Mouse (Mus musculus) lung, embryonic 15.5 days (tissue): Measurements from ENCODE around the gene Ell. TPM values are rescaled to one million over a fixed set of nuclear protein-coding genes. Genes with fewer than 3 reads are reported as not detected.

ENCODE experiments used
- ATAC-seq: fragments of 200-750 bp; cut with Nextera tagmentation; 2 replicates; pipeline ENCODE4 v1.8.0; 2017; ENCODE audit warnings: moderate number of reproducible peaks, borderline replicate concordance; ENCODE audit not compliant: low FRiP score, low TSS enrichment; ENCODE audit errors: extremely low read depth
- H3K27ac ChIP-seq: fragments of 300-500 bp; sonication (generic); 2 replicates; pipeline ENCODE4 v1.5.1; 2015; ENCODE audit warnings: moderate library complexity, mild to moderate bottlenecking, inconsistent platforms
- H3K27me3 ChIP-seq: fragments of 300-500 bp; sonication (generic); 2 replicates; pipeline ENCODE4 v1.6.1; 2015; ENCODE audit warnings: inconsistent platforms
- H3K36me3 ChIP-seq: fragments of 300-500 bp; sonication (generic); 2 replicates; pipeline ENCODE4 v1.6.1; 2015; ENCODE audit warnings: inconsistent platforms
- H3K4me1 ChIP-seq: fragments of 300-500 bp; sonication (generic); 2 replicates; pipeline ENCODE4 v1.6.1; 2015; ENCODE audit warnings: inconsistent platforms
- H3K4me2 ChIP-seq: fragments of 300-500 bp; sonication (generic); 2 replicates; pipeline ENCODE4 v1.6.1; 2015; ENCODE audit warnings: inconsistent platforms, mild to moderate bottlenecking, moderate library complexity
- H3K4me3 ChIP-seq: fragments of 300-500 bp; sonication (generic); 2 replicates; pipeline ENCODE4 v1.5.1; 2015; ENCODE audit warnings: mild to moderate bottlenecking, inconsistent platforms
- H3K9ac ChIP-seq: fragments of 300-500 bp; sonication (generic); 2 replicates; pipeline ENCODE4 v1.6.1; 2015; ENCODE audit warnings: inconsistent platforms
- H3K9me3 ChIP-seq: fragments of 300-500 bp; sonication (generic); 2 replicates; pipeline ENCODE4 v1.6.1; 2016; ENCODE audit warnings: inconsistent platforms
- WGBS: fragments of 180-500 bp; shearing (Covaris S2); methylation state at CpG from one replicate; pipeline ENCODE4 v1.1.7; 2015; 5-methylcytosine and 5-hydroxymethylcytosine counted together
- polyA plus RNA-seq: library from polyadenylated mRNA; unstranded; fragments of >200 nt; fragmentation: Nextera tagmentation; extraction: Ambion mirVana; gene quantifications from 2 replicates; pipeline ENCODE4 v1.2.1, GENCODE M21; 2015

The Ell gene
- polyA plus RNA-seq, 1 experiment from 2014 or later, result 17.5 TPM

DNA sequence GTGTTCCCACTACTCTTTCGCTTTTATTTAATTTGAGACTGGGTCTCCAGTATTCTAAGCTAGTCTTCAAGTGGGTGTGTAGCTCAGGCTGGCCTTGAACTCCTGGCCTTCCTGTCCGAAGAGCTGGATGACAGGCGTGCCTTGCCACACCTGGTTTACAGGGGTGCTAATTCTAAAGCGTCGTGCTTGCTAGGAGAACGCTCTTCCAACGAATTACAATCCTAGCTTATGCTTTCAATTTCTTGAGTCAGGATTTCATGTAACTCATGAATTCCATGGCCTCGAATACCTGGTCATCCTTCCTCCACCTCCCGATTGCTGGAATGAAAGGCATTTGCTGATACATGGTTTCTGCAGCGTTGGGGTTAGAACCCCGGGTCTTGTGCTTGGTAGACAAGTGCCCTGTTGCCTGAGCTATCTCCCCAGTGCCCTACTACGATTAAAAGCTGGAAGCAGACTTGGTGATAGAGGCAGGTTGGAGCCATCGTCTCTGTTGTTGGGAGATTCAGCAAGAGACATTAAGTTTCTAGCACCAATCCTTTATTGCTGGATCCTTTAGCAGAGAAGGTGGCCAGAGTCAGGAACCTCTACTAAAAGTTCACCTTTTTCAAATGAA, 11.0 kb upstream of the Ell start:
- no peaks in the 10 kb centered on the region for H3K9me3 ChIP-seq
- H3K4me3 ChIP-seq, result peak overlapping the region; percentile 88
- H3K4me1 ChIP-seq, result peaks cover 32% of the 10 kb centered on the region
- peak overlapping the region; percentile 89; the same call in 1 of the 2 replicates for H3K27ac ChIP-seq
- ATAC-seq, result no peak
- H3K4me2 ChIP-seq, result peak overlapping the region; percentile 75
- 20% methylated on average over 13 of the region's 13 CpGs for whole genome bisulfite sequencing
- H3K36me3 ChIP-seq, result peaks cover 39% of the 10 kb centered on the region
- no peaks in the 10 kb centered on the region for H3K27me3 ChIP-seq
- H3K9ac ChIP-seq, result peak overlapping the region; percentile 96

DNA sequence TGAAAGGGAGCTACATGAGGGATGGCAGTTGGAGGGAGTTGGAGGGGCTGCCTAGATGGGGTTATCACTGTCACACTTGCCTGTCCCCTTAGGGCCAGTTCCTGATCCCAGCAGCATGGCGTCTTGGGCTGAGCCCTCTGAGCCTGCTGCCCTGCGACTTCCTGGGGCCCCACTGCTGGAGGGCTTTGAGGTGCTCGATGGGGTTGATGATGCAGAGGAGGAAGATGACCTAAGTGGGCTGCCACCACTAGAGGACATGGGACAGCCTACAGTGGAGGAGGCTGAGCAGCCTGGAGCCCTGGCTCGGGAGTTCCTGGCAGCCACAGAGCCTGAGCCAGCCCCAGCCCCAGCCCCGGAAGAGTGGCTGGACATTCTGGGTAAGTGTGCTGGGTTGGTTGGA, 10.0 kb upstream of the Ell start:
- Histone ChIP-seq H3K27ac (no peak overlapping the region), H3K36me3 (peaks cover 48% of the 10 kb centered on the region), H3K4me1 (peaks cover 27% of the 10 kb centered on the region), H3K4me2 (no peak overlapping the region), H3K27me3 (no peaks in the 10 kb centered on the region), H3K9ac (no peak overlapping the region), H3K4me3 (no peak overlapping the region), H3K9me3 (no peaks in the 10 kb centered on the region)
- 78% methylated on average over 5 of the region's 5 CpGs for WGBS
- ATAC-seq, result no peak

DNA sequence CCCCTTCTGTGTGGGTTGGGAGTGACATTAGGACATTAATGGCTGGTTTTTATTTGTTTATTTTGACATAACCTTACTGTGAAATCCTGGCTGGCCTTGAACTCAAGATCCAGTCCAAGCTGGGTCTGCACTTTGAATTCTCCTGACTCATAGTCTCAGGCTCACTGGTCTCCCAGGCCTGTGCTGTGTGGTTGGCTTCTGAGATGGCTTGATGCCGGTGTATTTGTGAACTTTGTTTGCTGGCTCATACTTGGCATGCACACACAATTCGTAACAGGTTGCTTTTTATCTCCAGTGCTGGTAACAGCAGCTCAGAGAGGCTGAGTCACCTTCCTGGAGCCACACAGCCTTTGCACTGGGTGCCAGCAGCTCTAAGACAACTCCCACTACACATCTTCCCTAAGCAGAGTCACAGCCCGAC, 9.5 kb upstream of the Ell start:
- Histone ChIP-seq H3K4me2 (no peak overlapping the region), H3K9me3 (no peaks in the 10 kb centered on the region), H3K4me3 (no peak overlapping the region), H3K9ac (no peak overlapping the region), H3K36me3 (peaks cover 53% of the 10 kb centered on the region), H3K27ac (no peak overlapping the region), H3K27me3 (no peaks in the 10 kb centered on the region), H3K4me1 (peaks cover 27% of the 10 kb centered on the region)
- WGBS, result 91% methylated on average over 3 of the region's 3 CpGs
- no peak for ATAC-seq

DNA sequence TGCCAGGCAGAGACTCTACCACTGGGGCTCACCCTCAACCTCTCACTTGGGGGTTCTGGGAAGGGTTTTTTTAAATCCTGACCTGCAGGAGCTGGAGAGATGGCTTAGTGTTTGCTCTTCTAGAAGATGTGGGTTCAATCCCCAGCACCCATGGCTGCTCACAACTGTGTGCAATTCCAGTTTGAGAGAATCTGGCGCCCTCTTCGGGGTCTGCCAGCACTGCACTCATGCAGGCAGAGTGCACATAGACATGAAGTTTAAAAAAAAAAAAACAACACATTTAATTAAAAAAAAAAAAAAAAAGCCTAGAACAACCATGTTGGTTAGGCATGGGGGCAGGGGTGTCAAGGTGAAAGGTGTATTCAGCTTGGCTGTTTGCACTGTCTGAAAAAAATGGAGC, 8.9 kb upstream of the Ell start:
- no peak overlapping the region for H3K27ac ChIP-seq
- H3K4me3 ChIP-seq, result no peak overlapping the region
- no peaks in the 10 kb centered on the region for H3K9me3 ChIP-seq
- peaks cover 58% of the 10 kb centered on the region for H3K36me3 ChIP-seq
- H3K27me3 ChIP-seq, result no peaks in the 10 kb centered on the region
- no peak overlapping the region for H3K9ac ChIP-seq
- no peak for ATAC-seq
- 90% methylated on average over 2 of the region's 2 CpGs for WGBS
- peaks cover 27% of the 10 kb centered on the region for H3K4me1 ChIP-seq
- H3K4me2 ChIP-seq, result no peak overlapping the region

DNA sequence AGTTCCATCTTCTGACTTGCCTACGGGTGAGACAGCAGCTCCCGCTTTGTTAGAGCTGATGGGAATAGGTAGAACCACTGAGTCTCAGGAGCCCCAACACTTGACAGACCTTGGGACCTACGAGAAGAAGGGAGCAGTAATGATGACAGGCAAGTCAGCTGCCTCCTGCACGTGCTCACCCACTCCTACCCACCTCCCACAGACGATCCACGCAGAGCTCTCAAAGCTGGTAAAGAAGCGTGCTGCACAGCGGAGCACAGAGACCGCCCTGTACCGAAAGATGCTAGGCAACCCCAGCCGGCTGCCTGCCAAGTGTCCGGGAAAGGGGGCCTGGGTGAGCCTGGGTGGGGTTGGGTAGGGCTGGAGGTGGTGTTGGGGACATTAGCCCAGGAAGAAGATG, 5.0 kb upstream of the Ell start:
- H3K4me3 ChIP-seq, result no peak overlapping the region
- H3K9ac ChIP-seq, result no peak overlapping the region
- H3K4me1 ChIP-seq, result peaks cover 13% of the 10 kb centered on the region
- no peak overlapping the region for H3K4me2 ChIP-seq
- ATAC-seq, result no peak
- H3K36me3 ChIP-seq, result peaks cover 68% of the 10 kb centered on the region
- 90% methylated on average over 12 of the region's 12 CpGs for WGBS
- H3K27me3 ChIP-seq, result no peaks in the 10 kb centered on the region
- no peak overlapping the region for H3K27ac ChIP-seq
- no peaks in the 10 kb centered on the region for H3K9me3 ChIP-seq

DNA sequence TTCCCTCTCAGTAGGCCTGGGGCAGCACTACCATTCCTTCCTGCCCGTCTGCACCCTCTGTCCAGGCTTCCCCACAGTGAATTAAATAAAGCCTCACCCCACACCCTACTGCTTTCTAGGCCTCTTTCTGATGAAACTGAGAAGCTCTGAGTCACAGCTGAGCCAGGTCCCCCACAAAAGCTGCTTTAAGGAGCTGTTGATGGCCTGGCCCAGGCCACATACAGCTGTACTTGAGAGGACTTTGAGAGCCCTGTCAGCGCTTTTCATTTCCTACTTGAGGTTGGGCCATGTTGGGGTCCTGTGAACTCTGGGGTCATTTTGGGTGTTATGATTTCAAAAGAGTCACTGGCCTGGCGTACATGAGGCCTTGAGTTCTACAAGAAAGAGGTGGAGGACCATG, 4.0 kb upstream of the Ell start:
- Histone ChIP-seq H3K27ac (no peak overlapping the region), H3K27me3 (no peaks in the 10 kb centered on the region), H3K9me3 (no peaks in the 10 kb centered on the region), H3K4me2 (no peak overlapping the region), H3K4me3 (no peak overlapping the region), H3K36me3 (peaks cover 59% of the 10 kb centered on the region), H3K4me1 (peaks cover 9% of the 10 kb centered on the region), H3K9ac (no peak overlapping the region)
- no peak for ATAC-seq
- WGBS, result 80% methylated on average over 3 of the region's 3 CpGs

DNA sequence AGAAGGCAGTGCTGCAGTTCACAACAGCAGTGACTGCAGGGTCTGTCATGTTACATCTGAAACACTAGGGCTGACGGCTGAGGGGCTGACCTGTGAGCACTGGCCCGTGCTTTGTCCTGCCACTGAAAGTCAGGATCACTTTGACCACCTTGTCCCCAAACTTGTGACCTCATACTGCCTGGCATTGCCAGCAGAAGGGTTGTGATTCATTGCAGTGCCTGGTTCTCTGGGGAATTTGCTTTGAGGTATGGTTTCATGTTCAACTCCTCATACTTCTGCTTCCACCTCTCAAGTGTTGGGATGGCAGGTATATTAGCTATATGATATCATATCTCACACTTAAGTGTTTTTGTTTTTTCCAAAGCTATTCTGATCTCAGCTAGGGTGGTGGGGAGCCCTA, 3.6 kb upstream of the Ell start:
- no peak overlapping the region for H3K27ac ChIP-seq
- H3K4me2 ChIP-seq, result no peak overlapping the region
- H3K4me1 ChIP-seq, result peaks cover 13% of the 10 kb centered on the region
- no peaks in the 10 kb centered on the region for H3K9me3 ChIP-seq
- no peak overlapping the region for H3K9ac ChIP-seq
- ATAC-seq, result no peak
- no peak overlapping the region for H3K4me3 ChIP-seq
- H3K36me3 ChIP-seq, result peaks cover 55% of the 10 kb centered on the region
- 76% methylated on average over 2 of the region's 2 CpGs for WGBS
- H3K27me3 ChIP-seq, result no peaks in the 10 kb centered on the region

DNA sequence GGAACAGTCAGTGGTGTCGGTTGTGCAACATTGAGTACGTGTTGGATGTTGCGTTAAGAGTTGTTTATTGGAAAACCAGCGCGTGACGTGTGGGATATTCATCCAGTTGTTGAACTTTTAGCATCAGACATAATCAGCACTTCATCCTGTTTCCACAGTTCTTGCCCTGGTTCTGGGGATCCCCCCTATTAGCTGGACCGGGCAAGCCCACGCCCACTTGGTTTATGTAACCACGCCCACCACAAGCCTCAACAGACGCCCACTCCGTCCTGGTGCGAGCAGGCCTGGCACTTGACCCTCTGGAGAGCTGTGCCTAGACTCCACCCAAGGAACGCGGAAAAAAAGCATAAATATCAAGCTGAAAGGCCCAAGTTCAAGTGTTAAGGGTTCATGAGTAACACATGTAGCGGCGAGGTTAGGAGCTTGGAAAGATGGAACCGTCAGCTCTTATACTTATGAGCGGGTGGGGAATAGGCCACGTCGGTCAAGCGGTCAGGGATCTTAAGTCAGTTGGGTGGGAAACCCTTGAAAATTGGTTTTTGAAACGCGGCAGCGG, 1.2 kb upstream of the Ell start:
- no peaks in the 10 kb centered on the region for H3K9me3 ChIP-seq
- 10% methylated on average over 24 of the region's 24 CpGs for WGBS
- ATAC-seq, result peak; percentile 10

DNA sequence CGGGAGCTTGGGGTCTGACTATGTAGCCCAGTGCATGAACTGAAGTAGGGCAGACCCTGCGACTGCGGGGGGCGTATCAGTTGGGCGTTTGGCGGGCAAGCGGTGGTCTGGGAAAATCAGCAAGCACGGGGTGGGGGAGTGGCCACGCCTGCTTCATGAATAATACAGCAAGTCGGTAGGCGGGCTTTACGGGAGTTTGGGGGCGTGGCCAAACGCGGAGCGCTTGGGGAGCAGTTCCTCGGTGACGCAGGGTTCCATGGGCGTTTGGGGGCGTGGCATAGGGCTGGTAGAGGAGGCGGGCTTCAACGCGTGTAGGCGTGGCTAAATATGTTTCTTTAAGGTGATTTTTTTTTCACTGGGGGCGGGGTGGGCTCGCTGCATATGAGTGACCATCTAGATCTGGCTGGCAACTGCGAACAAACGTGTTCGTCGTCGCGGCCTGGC, 602 bp upstream of the Ell start:
- Histone ChIP-seq H3K27ac (peak overlapping the region; percentile 95), H3K4me1 (peaks cover 25% of the 10 kb centered on the region), H3K4me2 (peak overlapping the region; percentile 85), H3K9me3 (no peaks in the 10 kb centered on the region), H3K4me3 (peak overlapping the region; percentile 86), H3K27me3 (no peaks in the 10 kb centered on the region), H3K36me3 (peaks cover 26% of the 10 kb centered on the region), H3K9ac (peak overlapping the region; percentile 93)
- under 1% methylated on average over 32 of the region's 32 CpGs for WGBS
- ATAC-seq, result peak; percentile 77

More for the DNA sequence above, 1.2 kb upstream of the Ell start:
- Histone ChIP-seq H3K36me3 (peaks cover 31% of the 10 kb centered on the region), H3K4me1 (peaks cover 25% of the 10 kb centered on the region), H3K4me2 (peak overlapping the region; percentile 85), H3K27ac (peak overlapping the region; percentile 95), H3K9ac (peak overlapping the region; percentile 43), H3K27me3 (no peaks in the 10 kb centered on the region), H3K4me3 (peak overlapping the region; percentile 86)

DNA sequence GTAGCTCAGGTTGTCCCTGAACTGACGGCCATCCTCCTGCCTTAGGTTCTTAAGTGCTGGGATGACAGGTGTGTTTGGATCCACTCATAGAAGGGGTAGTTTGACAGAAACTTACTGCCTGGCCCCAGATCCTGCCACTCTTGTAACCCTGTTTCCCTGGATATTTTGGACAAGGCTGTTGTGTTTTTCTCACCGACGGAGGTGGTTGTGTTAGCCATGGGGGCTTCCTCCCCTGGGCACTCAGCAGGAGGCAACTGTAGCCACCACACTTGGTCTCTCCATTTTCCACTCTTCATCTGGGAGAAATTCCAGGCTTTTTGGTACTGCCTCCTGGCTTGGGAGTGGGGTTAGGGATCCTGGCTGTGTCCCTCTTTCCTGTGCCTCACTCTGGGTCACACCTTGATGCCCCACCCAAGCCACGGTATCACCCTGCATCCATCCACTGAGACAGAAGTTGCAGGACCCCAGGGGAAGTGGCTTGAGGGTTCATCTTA, 803 bp downstream of the Ell start:
- no peaks in the 10 kb centered on the region for H3K27me3 ChIP-seq
- peak overlapping the region; percentile 95 for H3K27ac ChIP-seq
- H3K4me1 ChIP-seq, result peaks cover 31% of the 10 kb centered on the region
- WGBS, result 8% methylated on average over 4 of the region's 4 CpGs
- H3K4me3 ChIP-seq, result peak overlapping the region; percentile 86
- peaks cover 13% of the 10 kb centered on the region for H3K36me3 ChIP-seq
- peak overlapping the region; percentile 93 for H3K9ac ChIP-seq
- no peaks in the 10 kb centered on the region for H3K9me3 ChIP-seq
- H3K4me2 ChIP-seq, result peak overlapping the region; percentile 85
- no peak for ATAC-seq

DNA sequence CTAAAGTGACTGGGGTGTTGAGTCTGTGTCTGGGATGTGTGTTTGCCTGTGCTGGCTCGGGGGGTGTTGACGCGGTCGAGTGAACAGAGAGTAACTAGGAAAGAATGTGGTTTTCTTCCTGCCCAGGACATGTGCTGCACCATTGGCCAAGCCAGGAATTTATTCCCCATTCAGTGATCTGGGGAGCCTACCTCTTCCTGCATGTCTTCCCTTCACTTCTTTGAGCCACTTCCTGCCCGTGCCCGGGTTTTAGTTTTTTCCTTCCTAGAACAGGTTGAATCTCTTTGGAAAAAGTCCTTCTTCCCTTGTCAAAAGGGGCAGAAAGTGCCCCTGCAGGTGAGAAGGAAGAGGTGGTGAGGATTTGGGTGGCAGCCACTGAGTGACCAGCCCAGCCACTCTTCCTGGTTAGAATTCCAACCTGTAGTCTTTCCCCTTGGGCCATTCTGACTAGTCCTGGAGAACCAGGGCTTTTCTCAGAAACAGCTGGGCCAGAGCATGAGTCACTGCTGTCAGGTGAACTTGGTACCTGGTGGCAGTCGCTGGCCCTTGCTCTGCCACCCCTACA, 1.3 kb downstream of the Ell start:
- H3K4me1 ChIP-seq, result peaks cover 31% of the 10 kb centered on the region
- peaks cover 7% of the 10 kb centered on the region for H3K36me3 ChIP-seq
- 0 out of 2 replicates have a peak overlapping the region, but pooled peaks have one; percentile 95 for H3K27ac ChIP-seq
- WGBS, result 39% methylated on average over 7 of the region's 7 CpGs
- no peaks in the 10 kb centered on the region for H3K27me3 ChIP-seq
- no peak for ATAC-seq
- peak overlapping the region; percentile 85 for H3K4me2 ChIP-seq
- H3K4me3 ChIP-seq, result peak overlapping the region; percentile 86
- peak overlapping the region; percentile 93 for H3K9ac ChIP-seq
- no peaks in the 10 kb centered on the region for H3K9me3 ChIP-seq

DNA sequence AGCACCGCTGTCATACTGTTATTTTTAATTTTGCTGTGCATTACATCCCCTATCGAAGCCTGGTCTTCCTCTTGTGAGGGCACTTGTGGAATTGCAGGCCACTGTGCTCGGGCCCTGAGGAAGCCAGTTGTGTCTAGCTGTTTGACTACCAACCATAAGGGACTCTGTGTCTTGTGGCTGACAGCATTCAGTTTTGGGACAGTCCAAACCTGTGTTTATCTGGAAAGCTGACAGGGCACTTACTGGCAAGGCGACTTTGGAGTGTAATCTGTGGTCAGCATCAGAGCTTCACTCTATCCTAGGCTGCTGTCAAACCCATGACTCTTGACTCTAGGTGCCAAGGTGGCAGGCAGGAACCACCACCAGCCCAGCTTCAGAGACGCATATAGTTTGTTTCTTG, 1.8 kb downstream of the Ell start:
- no peaks in the 10 kb centered on the region for H3K27me3 ChIP-seq
- ATAC-seq, result no peak
- H3K9ac ChIP-seq, result peak overlapping the region; percentile 93; the same call in 1 of the 2 replicates
- H3K4me3 ChIP-seq, result peak overlapping the region; percentile 86; the same call in 1 of the 2 replicates
- 0 out of 2 replicates have a peak overlapping the region, but pooled peaks have one; percentile 95 for H3K27ac ChIP-seq
- peak overlapping the region; percentile 85 for H3K4me2 ChIP-seq
- peaks cover 31% of the 10 kb centered on the region for H3K4me1 ChIP-seq
- H3K9me3 ChIP-seq, result no peaks in the 10 kb centered on the region
- WGBS, result 73% methylated on average over 5 of the region's 5 CpGs
- H3K36me3 ChIP-seq, result peaks cover 2% of the 10 kb centered on the region; the same call in 1 of the 2 replicates
